Mouse (Mus musculus) ES-E14 (cell line): ENCODE data around the gene Tns1.

Experiments used
- CHD2 ChIP-seq: IDR thresholded peaks from 2 replicates; pipeline ENCODE4 v1.6.1; 2014; ENCODE audit warnings: mild to moderate bottlenecking, low read depth, low read length, inconsistent platforms
- ZC3H11A ChIP-seq: IDR thresholded peaks from 2 replicates; pipeline ENCODE4 v1.6.1; 2012; ENCODE audit warnings: low read depth, mild to moderate bottlenecking, inconsistent platforms, low read length, borderline replicate concordance
- ZNF384 ChIP-seq: IDR thresholded peaks from 2 replicates; pipeline ENCODE4 v1.6.1; 2012; ENCODE audit warnings: low read depth, low read length, inconsistent platforms

DNA sequence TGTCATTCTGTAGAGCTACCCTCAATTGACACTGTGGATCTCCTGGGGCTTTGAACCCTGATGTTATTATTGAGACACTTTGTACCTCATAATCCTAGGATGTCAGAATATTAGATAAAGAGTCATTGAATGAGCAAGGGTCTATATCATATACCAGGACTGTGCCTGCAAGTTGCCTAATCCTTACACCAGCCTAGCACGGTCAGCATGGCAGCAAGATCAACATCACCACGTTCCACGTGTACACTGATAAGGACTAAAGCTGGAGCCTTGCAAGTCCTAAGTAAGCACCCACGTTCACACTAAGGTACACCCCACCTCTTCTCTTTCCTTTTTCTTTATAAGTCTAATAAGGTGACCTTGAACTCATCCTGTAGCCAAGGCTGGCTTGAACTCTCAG is 65.5 kb downstream of the Tns1 start:
- TF ChIP-seq ZNF384 (no peak), CHD2 (no peak), ZC3H11A (no peak)
